9 mouse cellular contexts compared by ENCODE assay signal in genomic region chr5:140827413-140827812, GRCm38 (mm10). TPM values are rescaled to one million over a fixed set of nuclear protein-coding genes. Genes with fewer than 3 reads are reported as not detected.
DNase-seq lines count a peak whose midpoint lies in the region; ATAC-seq lines count a peak whose summit lies in the region.
"Had no signal": no experiment of that assay in that cellular context is flagged by ENCODE, and none has a peak within 500 bp of the region (broad histone marks: within the 10 kb centered on the region; RNA-seq: fewer than 3 reads in every experiment).

No protein-coding gene starts in this region.

- H3K9me3 ChIP-seq in heart, embryonic 12.5 days (replicated peaks) = no peaks in the 10 kb centered on the region
- no peaks in the 10 kb centered on the region for H3K9me3 ChIP-seq in lung, embryonic 16.5 days (ENCODE audit: control insufficient read depth, low read length)
- H3K9me3 ChIP-seq in limb, embryonic 15.5 days = no peaks in the 10 kb centered on the region
- no peaks in the 10 kb centered on the region for H3K9me3 ChIP-seq in stomach, embryonic 16.5 days (replicated peaks; ENCODE audit: control insufficient read depth, low read length)

- 47% methylated on average over 2 of the region's 2 CpGs for WGBS in heart, embryonic 12.5 days
- 36% methylated on average over 2 of the region's 2 CpGs for WGBS in lung, embryonic 16.5 days
- 56% methylated on average over 2 of the region's 2 CpGs for WGBS in limb, embryonic 15.5 days
- 51% methylated on average over 2 of the region's 2 CpGs for WGBS in stomach, embryonic 16.5 days

- no peak for DNase-seq in heart, postnatal 25 days (ENCODE audit: low spot score)
- no peak for DNase-seq in lung, postnatal 36 days
- no peak for DNase-seq in urinary bladder, postnatal 4 days (ENCODE audit: low spot score in 2 of 2)
- no peak for DNase-seq in frontal cortex, postnatal 25 days (ENCODE audit: low spot score in 2 of 2)
- DNase-seq: thymus, adult 18-20 months had no signal

- peak overlapping the region; percentile 54; the same call in 1 of the 2 replicates for H3K9ac ChIP-seq in heart, embryonic 12.5 days
- H3K9ac ChIP-seq in lung, embryonic 16.5 days (ENCODE audit: low read length) = peak overlapping the region; percentile 45; the same call in 1 of the 2 replicates
- H3K9ac ChIP-seq in limb, embryonic 15.5 days = no peak overlapping the region
- peak overlapping the region; percentile 8; the same call in 1 of the 2 replicates for H3K9ac ChIP-seq in stomach, embryonic 16.5 days (ENCODE audit: low read length)

- no peak for ATAC-seq in heart, embryonic 12.5 days (ENCODE audit: insufficient number of reproducible peaks, low FRiP score)
- ATAC-seq in lung, embryonic 16.5 days (ENCODE audit: low read depth) = no peak
- no peak for ATAC-seq in limb, embryonic 15.5 days (ENCODE audit: insufficient number of reproducible peaks, low FRiP score, low TSS enrichment, low read depth)
- ATAC-seq in stomach, embryonic 16.5 days (ENCODE audit: insufficient read depth, low FRiP score) = no peak

- H3K4me2 ChIP-seq in heart, embryonic 12.5 days = peak overlapping the region; percentile 92
- H3K4me2 ChIP-seq in lung, embryonic 16.5 days (ENCODE audit: low read depth, low read length) = peak overlapping the region; percentile 86
- peak overlapping the region; percentile 88; the same call in 1 of the 2 replicates for H3K4me2 ChIP-seq in limb, embryonic 15.5 days
- peak overlapping the region; percentile 95 for H3K4me2 ChIP-seq in stomach, embryonic 16.5 days (ENCODE audit: low read depth, low read length)

- intact Hi-C loops in heart, postnatal 25 days (cut with DNase I) = loop anchor here (5.0 kb wide), 2 partner anchors 55 to 75 kb away; no protein-coding TSS in a partner anchor

- H3K27ac ChIP-seq in heart, embryonic 12.5 days (ENCODE audit: poor library complexity, severe bottlenecking) = peak overlapping the region; percentile 60
- H3K27ac ChIP-seq in lung, embryonic 16.5 days (ENCODE audit: low read length) = peak overlapping the region; percentile 57
- H3K27ac ChIP-seq in limb, embryonic 15.5 days = peak overlapping the region; percentile 38; the same call in 1 of the 2 replicates
- H3K27ac ChIP-seq in stomach, embryonic 16.5 days (ENCODE audit: low read length) = peak overlapping the region; percentile 74

- H3K4me1 ChIP-seq in heart, embryonic 12.5 days (replicated peaks) = peaks cover 64% of the 10 kb centered on the region
- H3K4me1 ChIP-seq in lung, embryonic 16.5 days (replicated peaks; ENCODE audit: control insufficient read depth, insufficient read depth, low read length) = peaks cover 35% of the 10 kb centered on the region
- peaks cover 34% of the 10 kb centered on the region for H3K4me1 ChIP-seq in limb, embryonic 15.5 days
- peaks cover 28% of the 10 kb centered on the region for H3K4me1 ChIP-seq in stomach, embryonic 16.5 days (ENCODE audit: control insufficient read depth, insufficient read depth, low read length)

- peaks cover 7% of the 10 kb centered on the region for H3K36me3 ChIP-seq in heart, embryonic 12.5 days
- H3K36me3 ChIP-seq in lung, embryonic 16.5 days (ENCODE audit: control insufficient read depth, insufficient read depth, low read length) = peaks cover 2% of the 10 kb centered on the region; the same call in 1 of the 2 replicates
- H3K36me3 ChIP-seq in limb, embryonic 15.5 days = no peaks in the 10 kb centered on the region; the same call in 1 of the 2 replicates
- no peaks in the 10 kb centered on the region for H3K36me3 ChIP-seq in stomach, embryonic 16.5 days (ENCODE audit: control insufficient read depth, insufficient read depth, low read length)

- H3K4me3 ChIP-seq in heart, embryonic 12.5 days = no peak overlapping the region
- H3K4me3 ChIP-seq in lung, embryonic 16.5 days (ENCODE audit: low read length) = peak overlapping the region; percentile 90; the same call in 1 of the 2 replicates
- no peak overlapping the region for H3K4me3 ChIP-seq in limb, embryonic 15.5 days
- peak overlapping the region; percentile 89 for H3K4me3 ChIP-seq in stomach, embryonic 16.5 days (replicated peaks; ENCODE audit: low read length)

- H3K27me3 ChIP-seq in heart, embryonic 12.5 days (replicated peaks) = no peaks in the 10 kb centered on the region
- H3K27me3 ChIP-seq in lung, embryonic 16.5 days (ENCODE audit: control insufficient read depth, insufficient read depth, low read depth, low read length) = no peaks in the 10 kb centered on the region
- H3K27me3 ChIP-seq in limb, embryonic 15.5 days = no peaks in the 10 kb centered on the region
- H3K27me3 ChIP-seq in stomach, embryonic 16.5 days (ENCODE audit: control insufficient read depth, insufficient read depth, low read length) = no peaks in the 10 kb centered on the region

RNA-seq across cellular contexts. Expression of gene Gna12, which starts 2.8 kb away (rescaled TPM):
- 48.5 and 50.6 TPM in 2 replicates for polyA plus RNA-seq in heart, embryonic 12.5 days (2016; fragmentation: Nextera tagmentation; extraction: Ambion mirVana)
- total RNA-seq in heart, postnatal 25 days (2021) = 10 to 100 TPM; 89.2 to 97.2 TPM
- 8.4 and 8.5 TPM in 2 replicates for polyA plus RNA-seq in lung, embryonic 16.5 days (2015; fragmentation: Nextera tagmentation; extraction: Ambion mirVana)
- polyA plus RNA-seq in limb, embryonic 15.5 days (2015; fragmentation: Nextera tagmentation; extraction: Ambion mirVana) = 19.1 and 24.3 TPM in 2 replicates
- polyA plus RNA-seq in stomach, embryonic 16.5 days (2015; fragmentation: Nextera tagmentation; extraction: Ambion mirVana) = 6.9 and 7.2 TPM in 2 replicates

Comparison
In these comparisons a context has a peak if more than half of its experiments do, and no peak if none do; other contexts are left out.
1. H3K4me3 ChIP-seq: peak in lung, embryonic 16.5 days (single experiment) and stomach, embryonic 16.5 days (single experiment); none in heart, embryonic 12.5 days (single experiment) and limb, embryonic 15.5 days (single experiment).
2. Peak in every context shown above with its lines, with median percentiles within 50 percentile points of each other: H3K27ac ChIP-seq and H3K4me2 ChIP-seq.